Mouse (Mus musculus) testis, adult 2 months (tissue): ENCODE data around the gene Smurf1. TPM values are rescaled to one million over a fixed set of nuclear protein-coding genes. Genes with fewer than 3 reads are reported as not detected.
A peak's percentile ranks its signal among the peaks of the same experiment; 100 is the strongest.

Experiments used
- H3K27ac ChIP-seq: fragments of 200-500 bp; 2 replicates; pipeline ENCODE4 v1.5.1; 2012; ENCODE audit warnings: low read depth, low read length; ENCODE audit not compliant: control insufficient read depth, insufficient read depth
- H3K27me3 ChIP-seq: fragments of 200-500 bp; 2 replicates; pipeline ENCODE4 v1.6.1; 2012; ENCODE audit warnings: mild to moderate bottlenecking, low read length, moderate library complexity; ENCODE audit not compliant: control insufficient read depth, insufficient read depth
- H3K36me3 ChIP-seq: fragments of 200-500 bp; 2 replicates; pipeline ENCODE4 v1.6.1; 2012; ENCODE audit warnings: mild to moderate bottlenecking, low read length; ENCODE audit not compliant: control insufficient read depth, insufficient read depth
- H3K4me1 ChIP-seq: fragments of 200-500 bp; 2 replicates; pipeline ENCODE4 v1.6.1; 2012; ENCODE audit warnings: low read length; ENCODE audit not compliant: control insufficient read depth, insufficient read depth
- H3K4me3 ChIP-seq: fragments of 200-500 bp; 2 replicates; pipeline ENCODE4 v1.5.1; 2012; ENCODE audit warnings: low read depth, mild to moderate bottlenecking, low read length, moderate library complexity, mixed read lengths; ENCODE audit not compliant: control insufficient read depth
- CTCF ChIP-seq: fragments of 200-500 bp; IDR thresholded peaks from 2 replicates; pipeline ENCODE4 v1.5.1; 2012; ENCODE audit warnings: low read depth, mild to moderate bottlenecking, inconsistent platforms, low read length, moderate library complexity; ENCODE audit not compliant: control insufficient read depth, insufficient read depth, insufficient replicate concordance
- POLR2A ChIP-seq: fragments of 200-500 bp; IDR thresholded peaks from 2 replicates; pipeline ENCODE4 v1.6.1; 2012; ENCODE audit warnings: low read depth, mild to moderate bottlenecking, inconsistent platforms, low read length, moderate library complexity; ENCODE audit not compliant: control insufficient read depth
- polyA plus RNA-seq: library from polyadenylated mRNA; depleted of rRNA; stranded (reverse); fragments of >200 nt; gene quantifications from 2 replicates; pipeline ENCODE4 v1.2.3, GENCODE M21; 2012; rRNA removed

The Smurf1 gene
- 30.4 and 33.8 TPM in 2 replicates for polyA plus RNA-seq

DNA sequence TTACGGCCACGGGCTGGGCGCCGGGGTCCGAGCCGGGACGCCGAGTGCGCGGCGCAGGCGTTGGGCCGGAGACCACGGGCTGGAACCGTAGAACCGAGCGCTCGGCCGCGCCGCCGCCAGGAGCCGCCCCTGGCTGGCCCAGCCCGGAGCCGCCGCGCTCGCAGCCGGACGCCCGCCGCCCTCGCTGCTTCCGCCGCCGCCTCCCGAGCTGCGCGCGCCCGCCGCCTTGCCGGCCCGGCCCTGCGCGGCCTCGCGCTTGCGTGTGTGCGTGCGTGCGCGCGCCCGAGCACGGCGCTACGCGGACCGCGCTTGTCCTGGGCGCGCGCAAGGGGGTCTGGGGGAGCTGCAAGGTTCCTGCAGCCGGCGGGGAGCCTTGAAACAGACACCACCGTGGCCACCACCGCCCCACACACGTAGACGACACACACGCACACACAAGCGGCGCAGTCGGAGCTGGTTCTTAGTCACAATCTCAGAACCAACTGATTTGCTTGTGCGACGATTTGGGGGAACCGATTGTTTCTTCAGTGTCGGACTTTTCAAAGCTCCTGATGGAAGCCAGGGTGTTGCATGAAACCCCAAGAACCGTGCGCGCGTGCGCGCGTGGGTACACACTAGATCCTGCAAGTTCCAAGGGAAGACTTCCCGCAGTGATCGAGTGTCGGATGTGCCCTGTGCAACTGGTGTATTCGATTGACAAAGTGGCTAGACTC, at the start of gene Smurf1:
Gene Smurf1 (minus strand): TSS at position 209 of the 713 bp plus-strand sequence.
- H3K36me3 ChIP-seq, result no peaks in the 10 kb centered on the region
- H3K4me3 ChIP-seq, result peak within 1 kb of the TSS; percentile 81
- H3K27me3 ChIP-seq, result no peaks in the 10 kb centered on the region
- TF ChIP-seq POLR2A (peak; percentile 28), CTCF (no peak)
- H3K4me1 ChIP-seq, result peaks cover 18% of the 10 kb centered on the region
- peak within 1 kb of the TSS; percentile 75 for H3K27ac ChIP-seq

GRCm38 (mm10) chr5:145014278-145014677, 48.6 kb upstream of the Smurf1 start:
- no peak overlapping the region for H3K27ac ChIP-seq
- no peak overlapping the region for H3K4me3 ChIP-seq
- TF ChIP-seq POLR2A (no peak), CTCF (no peak)
- no peaks in the 10 kb centered on the region for H3K36me3 ChIP-seq
- no peaks in the 10 kb centered on the region for H3K27me3 ChIP-seq
- H3K4me1 ChIP-seq, result no peaks in the 10 kb centered on the region

DNA sequence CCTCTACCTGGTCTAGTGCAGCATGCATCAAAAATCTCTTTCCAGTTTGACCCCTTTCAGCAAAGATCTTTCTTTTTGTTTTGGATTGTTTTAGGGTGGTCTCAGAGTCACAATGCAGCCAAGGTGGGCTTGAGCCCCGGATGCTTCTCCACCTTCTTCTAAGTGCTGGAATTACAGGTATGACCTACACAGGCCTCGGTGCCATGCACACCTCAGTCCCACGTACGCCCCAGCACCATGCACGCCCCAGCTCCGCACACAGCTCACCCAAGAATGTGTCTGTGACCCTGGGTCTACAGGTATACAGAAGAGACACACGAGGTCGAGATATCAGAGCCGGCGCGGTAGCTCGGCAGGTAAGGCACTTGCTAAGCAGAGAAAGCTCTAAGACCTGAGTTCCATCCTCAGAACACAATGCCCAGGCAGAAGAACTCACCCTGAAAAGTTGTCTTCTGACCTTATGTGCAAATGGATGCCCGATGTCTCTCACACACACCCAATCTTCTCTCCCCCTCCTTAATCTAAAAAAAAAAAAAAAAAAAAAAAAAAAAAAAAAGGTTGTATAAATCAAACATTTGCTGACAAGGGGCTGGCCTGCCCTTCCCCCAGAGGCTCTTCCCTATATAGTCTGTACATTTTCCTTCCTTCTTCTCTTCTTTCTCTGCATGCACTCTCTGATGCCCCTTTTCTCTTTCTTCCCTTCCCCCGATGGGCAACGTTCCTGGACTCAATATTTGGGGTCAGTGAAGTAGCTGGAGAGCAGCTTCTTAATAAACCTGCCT, 43.4 kb upstream of the Smurf1 start:
- H3K4me3 ChIP-seq, result no peak overlapping the region
- no peak for TF ChIP-seq CTCF
- no peak for TF ChIP-seq POLR2A
- no peaks in the 10 kb centered on the region; the same call in 1 of the 2 replicates for H3K4me1 ChIP-seq
- H3K27ac ChIP-seq, result no peak overlapping the region
- no peaks in the 10 kb centered on the region for H3K27me3 ChIP-seq
- no peaks in the 10 kb centered on the region for H3K36me3 ChIP-seq

DNA sequence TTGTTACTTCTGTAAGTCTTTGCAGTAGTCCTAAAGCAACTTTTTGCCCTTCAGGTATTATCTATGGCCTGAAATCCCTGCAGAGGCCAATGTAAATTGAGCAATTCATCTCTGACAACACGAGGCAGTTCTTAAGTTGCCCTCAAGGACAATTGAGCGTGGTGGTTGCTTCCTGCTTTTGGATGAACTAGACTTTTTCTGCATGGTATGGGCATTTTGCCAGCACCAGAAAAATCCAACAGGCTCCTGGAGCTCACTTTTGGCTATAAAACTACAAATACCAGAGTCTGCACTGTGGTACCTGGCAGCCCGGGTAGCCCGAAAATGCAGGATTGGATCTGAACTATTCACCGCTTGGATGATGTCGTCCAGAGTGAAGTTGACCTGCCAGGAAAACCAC, 39.9 kb upstream of the Smurf1 start:
- no peak overlapping the region for H3K4me3 ChIP-seq

DNA sequence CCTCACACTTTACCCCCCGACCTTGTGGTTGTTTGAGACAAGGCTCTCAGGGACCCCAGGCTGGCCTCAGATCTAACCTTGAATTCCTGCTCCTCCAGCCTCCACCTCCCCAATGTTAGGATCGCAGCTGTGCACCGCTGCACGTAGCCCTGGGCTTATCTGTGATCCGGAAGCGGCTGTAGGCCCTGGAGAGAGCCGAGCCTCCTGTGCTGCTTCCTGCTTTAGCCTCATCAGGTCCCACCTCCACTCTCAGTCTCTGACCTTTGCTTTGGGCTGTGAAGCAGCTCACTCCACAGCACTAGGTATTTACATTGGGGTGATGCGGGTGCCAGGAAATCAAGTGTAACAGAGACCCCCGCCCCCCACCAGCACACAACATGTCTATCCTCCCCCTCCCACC, 38.8 kb upstream of the Smurf1 start:
- H3K4me1 ChIP-seq, result no peaks in the 10 kb centered on the region; the same call in 1 of the 2 replicates
- no peaks in the 10 kb centered on the region for H3K27me3 ChIP-seq
- TF ChIP-seq POLR2A (no peak), CTCF (no peak)
- H3K27ac ChIP-seq, result no peak overlapping the region
- H3K36me3 ChIP-seq, result no peaks in the 10 kb centered on the region
- no peak overlapping the region for H3K4me3 ChIP-seq

More for the DNA sequence above, 39.9 kb upstream of the Smurf1 start:
- TF ChIP-seq POLR2A (no peak), CTCF (no peak)
- Histone ChIP-seq H3K27ac (no peak overlapping the region), H3K27me3 (no peaks in the 10 kb centered on the region), H3K4me1 (no peaks in the 10 kb centered on the region; the same call in 1 of the 2 replicates), H3K36me3 (no peaks in the 10 kb centered on the region)

DNA sequence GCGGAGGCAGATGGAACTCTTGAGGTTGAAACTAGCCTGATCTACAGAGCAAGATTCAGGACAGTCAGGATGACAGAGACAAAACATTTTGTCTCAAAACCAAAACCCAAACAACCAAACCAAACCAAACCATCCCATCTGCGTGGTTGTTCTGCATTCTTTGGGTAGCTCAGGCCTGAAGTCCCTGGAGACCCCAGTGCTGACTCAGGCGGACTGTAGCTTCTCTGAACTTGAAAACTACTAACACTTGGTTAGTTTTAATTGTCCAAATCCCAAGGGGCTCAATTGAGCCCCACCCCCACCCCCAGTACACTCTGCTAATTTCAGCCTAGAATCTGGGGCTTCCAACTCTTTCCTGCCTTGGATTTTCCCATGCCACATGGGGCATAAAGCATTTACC, 37.7 kb upstream of the Smurf1 start:
- H3K27ac ChIP-seq, result no peak overlapping the region
- H3K4me1 ChIP-seq, result no peaks in the 10 kb centered on the region; the same call in 1 of the 2 replicates
- H3K36me3 ChIP-seq, result no peaks in the 10 kb centered on the region
- H3K4me3 ChIP-seq, result no peak overlapping the region
- no peaks in the 10 kb centered on the region for H3K27me3 ChIP-seq
- no peak for TF ChIP-seq POLR2A
- TF ChIP-seq CTCF, result no peak

DNA sequence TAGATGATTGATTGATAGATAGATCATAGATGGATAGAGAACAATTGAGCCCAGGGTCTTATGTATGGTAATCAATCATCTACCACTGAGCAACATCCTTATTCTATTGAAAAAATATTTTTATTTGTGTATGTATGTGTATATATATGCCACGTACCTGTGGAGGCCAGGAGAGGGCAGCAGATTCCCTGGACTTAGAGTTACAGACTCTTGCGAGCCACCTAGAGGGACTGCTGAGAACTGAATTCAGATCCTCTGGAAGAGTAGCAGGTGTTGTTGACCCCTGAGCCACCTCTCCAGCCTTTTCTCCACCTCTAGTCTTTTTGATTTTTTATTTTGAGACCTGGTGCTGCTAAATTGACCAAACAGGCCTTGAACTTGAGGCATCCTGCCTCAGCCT, 32.8 kb upstream of the Smurf1 start:
- H3K4me3 ChIP-seq, result no peak overlapping the region
- no peak for TF ChIP-seq POLR2A
- no peak for TF ChIP-seq CTCF

More for the DNA sequence above, 32.8 kb upstream of the Smurf1 start:
- H3K36me3 ChIP-seq, result no peaks in the 10 kb centered on the region
- no peaks in the 10 kb centered on the region for H3K27me3 ChIP-seq
- H3K27ac ChIP-seq, result no peak overlapping the region
- H3K4me1 ChIP-seq, result no peaks in the 10 kb centered on the region
